Mouse (Mus musculus) adrenal gland, adult 2 months (tissue): ENCODE data around the gene Ivl. TPM values are rescaled to one million over a fixed set of nuclear protein-coding genes. Genes with fewer than 3 reads are reported as not detected.

Experiments used
- polyA plus RNA-seq: library from polyadenylated mRNA; depleted of rRNA; stranded (reverse); fragments of >200 nt; gene quantifications from 2 replicates; pipeline ENCODE4 v1.2.3, GENCODE M21; 2012; rRNA removed
- total RNA-seq, 2 experiments: library from RNA; stranded (reverse); gene quantifications; 2 replicates each; pipeline ENCODE4 v1.2.3; 2021

Gene Ivl
- total and polyA plus RNA-seq, 3 experiments, result not detected

Other genes with a start within 250 kb of the Ivl start
- not detected for gene Sprr2d, start 234.6 kb downstream of the Ivl start, total RNA-seq
- not detected in 2 replicates for gene Sprr2d, start 234.6 kb downstream of the Ivl start, polyA plus RNA-seq
- gene Sprr2e, start 221.6 kb downstream of the Ivl start, total RNA-seq, result not detected
- gene Sprr2e, start 221.6 kb downstream of the Ivl start, polyA plus RNA-seq, result not detected in 2 replicates
- not detected for gene Sprr2f, start 208.5 kb downstream of the Ivl start, total RNA-seq
- gene Sprr2f, start 208.5 kb downstream of the Ivl start, polyA plus RNA-seq, result not detected in 2 replicates
- not detected for gene Sprr2h, start 188.1 kb downstream of the Ivl start, total RNA-seq
- gene Sprr2h, start 188.1 kb downstream of the Ivl start, polyA plus RNA-seq, result not detected in 2 replicates
- gene Sprr2i, start 165.7 kb downstream of the Ivl start, total RNA-seq, result not detected
- gene Sprr2i, start 165.7 kb downstream of the Ivl start, polyA plus RNA-seq, result not detected in 2 replicates
- gene Sprr2j-ps, start 155.7 kb downstream of the Ivl start, total RNA-seq, result not detected
- not detected in 2 replicates for gene Sprr2j-ps, start 155.7 kb downstream of the Ivl start, polyA plus RNA-seq
- 1 to 10 TPM; 4.6 to 6.3 TPM for gene Gm9774, start 144.3 kb downstream of the Ivl start, total RNA-seq
- gene Gm9774, start 144.3 kb downstream of the Ivl start, polyA plus RNA-seq, result 17.5 and 20.8 TPM in 2 replicates
- not detected for gene Sprr2k, start 141.2 kb downstream of the Ivl start, total RNA-seq
- not detected in 2 replicates for gene Sprr2k, start 141.2 kb downstream of the Ivl start, polyA plus RNA-seq
- gene Sprr1b, start 134.9 kb downstream of the Ivl start, total RNA-seq, result not detected
- gene Sprr1b, start 134.9 kb downstream of the Ivl start, polyA plus RNA-seq, result not detected in 2 replicates
- not detected for gene Sprr3, start 115.0 kb downstream of the Ivl start, total RNA-seq
- gene Sprr3, start 115.0 kb downstream of the Ivl start, polyA plus RNA-seq, result 0.39 TPM in 1 of 2 replicates, not detected in the other
- gene Sprr1a, start 87.8 kb downstream of the Ivl start, total RNA-seq, result under 1 TPM in 1 of 2 experiments, not detected in 1; 0.38 TPM
- gene Sprr1a, start 87.8 kb downstream of the Ivl start, polyA plus RNA-seq, result 0.21 and 0.56 TPM in 2 replicates
- gene Sprr4, start 73.2 kb downstream of the Ivl start, total RNA-seq, result not detected
- gene Sprr4, start 73.2 kb downstream of the Ivl start, polyA plus RNA-seq, result not detected in 2 replicates
- gene 2310046K23Rik, start 39.2 kb downstream of the Ivl start, total RNA-seq, result not detected
- not detected in 2 replicates for gene 2310046K23Rik, start 39.2 kb downstream of the Ivl start, polyA plus RNA-seq
- gene Smcp, start 15.3 kb upstream of the Ivl start, total RNA-seq, result not detected
- not detected in 2 replicates for gene Smcp, start 15.3 kb upstream of the Ivl start, polyA plus RNA-seq
- gene 2210017I01Rik, start 33.8 kb upstream of the Ivl start, total RNA-seq, result not detected
- not detected in 2 replicates for gene 2210017I01Rik, start 33.8 kb upstream of the Ivl start, polyA plus RNA-seq
- gene Lce6a, start 47.9 kb upstream of the Ivl start, total RNA-seq, result not detected
- not detected in 2 replicates for gene Lce6a, start 47.9 kb upstream of the Ivl start, polyA plus RNA-seq
- gene Lce1a1, start 74.6 kb upstream of the Ivl start, total RNA-seq, result not detected
- gene Lce1a1, start 74.6 kb upstream of the Ivl start, polyA plus RNA-seq, result 0.33 TPM in 1 of 2 replicates, not detected in the other
- not detected for gene Lce1b, start 83.2 kb upstream of the Ivl start, total RNA-seq
- gene Lce1b, start 83.2 kb upstream of the Ivl start, polyA plus RNA-seq, result not detected in 2 replicates
- gene Lce1a2, start 96.6 kb upstream of the Ivl start, total RNA-seq, result not detected
- gene Lce1a2, start 96.6 kb upstream of the Ivl start, polyA plus RNA-seq, result not detected in 2 replicates
- not detected for gene Lce1c, start 105.5 kb upstream of the Ivl start, total RNA-seq
- gene Lce1c, start 105.5 kb upstream of the Ivl start, polyA plus RNA-seq, result not detected in 2 replicates
- gene Lce1d, start 113.5 kb upstream of the Ivl start, total RNA-seq, result not detected
- not detected in 2 replicates for gene Lce1d, start 113.5 kb upstream of the Ivl start, polyA plus RNA-seq
- gene Lce1e, start 135.3 kb upstream of the Ivl start, total RNA-seq, result not detected
- gene Lce1e, start 135.3 kb upstream of the Ivl start, polyA plus RNA-seq, result not detected in 2 replicates
- not detected for gene Lce1f, start 146.6 kb upstream of the Ivl start, total RNA-seq
- not detected in 2 replicates for gene Lce1f, start 146.6 kb upstream of the Ivl start, polyA plus RNA-seq
- gene Gm38119, start 165.4 kb upstream of the Ivl start, total RNA-seq, result not detected
- not detected in 2 replicates for gene Gm38119, start 165.4 kb upstream of the Ivl start, polyA plus RNA-seq
- not detected for gene Lce1g, start 178.6 kb upstream of the Ivl start, total RNA-seq
- gene Lce1g, start 178.6 kb upstream of the Ivl start, polyA plus RNA-seq, result 0.12 TPM in 1 of 2 replicates, not detected in the other
- gene Lce1h, start 191.3 kb upstream of the Ivl start, total RNA-seq, result not detected
- gene Lce1h, start 191.3 kb upstream of the Ivl start, polyA plus RNA-seq, result not detected in 2 replicates
- gene Lce1i, start 205.2 kb upstream of the Ivl start, total RNA-seq, result not detected
- gene Lce1i, start 205.2 kb upstream of the Ivl start, polyA plus RNA-seq, result not detected in 2 replicates
- not detected for gene Lce1j, start 216.8 kb upstream of the Ivl start, total RNA-seq
- gene Lce1j, start 216.8 kb upstream of the Ivl start, polyA plus RNA-seq, result not detected in 2 replicates
- not detected for gene Lce1k, start 234.2 kb upstream of the Ivl start, total RNA-seq
- not detected in 2 replicates for gene Lce1k, start 234.2 kb upstream of the Ivl start, polyA plus RNA-seq